Mouse (Mus musculus) heart, adult 8-10 months (tissue): ENCODE data around the gene Rbm6. TPM values are rescaled to one million over a fixed set of nuclear protein-coding genes. Genes with fewer than 3 reads are reported as not detected.
A peak's percentile ranks its signal among the peaks of the same experiment; 100 is the strongest.

Source experiments
- DNase-seq: peaks from one replicate; pipeline ENCODE4 v3.0.0; 2022; ENCODE audit warnings: low spot score
- total RNA-seq, 4 experiments: library from RNA; stranded (reverse); gene quantifications; 2 replicates each; pipeline ENCODE4 v1.2.4; 2022

Gene Rbm6
- total RNA-seq, 4 experiments from 2014 or later: 24.8 to 31.0 (median 27.6) TPM

DNA sequence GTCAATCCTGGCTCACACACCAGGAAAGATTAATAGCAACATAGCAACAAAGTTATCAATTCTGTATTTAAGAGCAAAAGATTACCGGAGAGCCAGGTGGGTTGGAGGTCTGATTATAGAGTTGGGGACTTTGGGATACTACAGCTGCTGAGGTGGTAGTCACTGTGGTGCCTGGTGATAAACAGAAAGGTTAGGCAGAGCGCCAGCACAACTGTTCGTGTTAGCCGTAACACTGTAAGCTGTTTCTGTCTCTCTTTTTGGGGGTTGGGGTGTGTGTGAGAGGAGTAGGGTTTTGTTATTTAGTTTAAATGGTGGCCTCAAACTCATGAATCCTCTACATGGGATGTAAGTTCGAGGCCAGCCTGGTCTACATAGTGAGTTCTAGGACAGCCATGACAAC, 122.7 kb downstream of the Rbm6 start:
- DNase-seq: no peak

DNA sequence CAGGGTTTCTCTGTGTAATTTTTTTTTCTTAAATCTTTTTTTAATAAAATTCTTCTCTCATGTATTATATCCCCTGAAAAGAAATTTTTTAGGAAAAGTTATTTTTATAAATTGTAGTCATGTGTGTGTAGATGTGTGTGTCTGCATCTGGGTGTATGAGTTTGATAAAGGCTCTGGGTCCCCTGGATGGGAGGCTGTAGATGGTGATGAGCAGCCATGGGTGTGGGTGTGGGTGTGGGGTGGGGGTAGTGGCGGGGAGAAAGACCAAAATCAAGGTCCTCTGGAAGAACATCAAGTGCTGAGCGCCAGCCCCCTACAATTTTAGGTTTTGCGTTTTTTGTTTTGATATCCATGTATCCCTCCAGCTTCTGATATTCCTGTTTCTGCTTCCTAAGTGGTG, 125.0 kb downstream of the Rbm6 start:
- DNase-seq: no peak

DNA sequence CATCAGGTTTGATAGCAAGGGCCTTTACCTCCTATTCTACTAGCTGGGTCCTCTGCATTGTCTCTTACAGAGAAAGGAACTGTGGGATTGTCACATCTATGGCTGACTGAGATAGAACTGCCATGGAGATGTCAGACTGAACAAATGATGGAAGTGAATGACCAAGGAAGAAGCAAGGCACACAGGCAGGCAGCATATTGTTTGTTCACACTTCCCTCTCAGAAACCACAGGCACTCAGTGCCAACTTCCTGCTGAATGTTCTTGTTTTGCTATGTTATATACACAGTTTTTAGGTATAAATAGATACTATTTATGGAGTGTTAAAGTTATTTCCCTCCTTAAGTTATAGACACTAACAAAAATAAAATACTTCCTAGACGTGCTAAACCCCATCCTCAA, 125.7 kb downstream of the Rbm6 start:
- no peak for DNase-seq

DNA sequence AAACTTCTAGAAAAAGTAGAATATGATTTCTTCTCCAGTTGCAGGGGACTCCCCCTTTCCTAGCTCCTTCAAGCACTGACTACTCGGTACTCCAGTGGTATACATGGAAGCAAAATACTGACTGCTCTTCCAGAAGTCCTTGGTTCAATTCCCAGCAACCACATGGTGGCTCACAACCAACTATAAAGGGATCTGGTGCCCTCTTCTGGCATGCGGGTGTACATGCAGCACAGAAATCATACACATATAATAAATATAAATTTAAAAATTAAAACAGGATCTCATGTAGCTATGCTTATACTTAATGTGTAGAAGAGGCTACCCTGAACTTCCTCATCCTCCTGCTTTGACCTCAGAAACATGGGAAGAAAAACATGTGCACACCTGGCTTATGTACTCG, 126.4 kb downstream of the Rbm6 start:
- DNase-seq: no peak

DNA sequence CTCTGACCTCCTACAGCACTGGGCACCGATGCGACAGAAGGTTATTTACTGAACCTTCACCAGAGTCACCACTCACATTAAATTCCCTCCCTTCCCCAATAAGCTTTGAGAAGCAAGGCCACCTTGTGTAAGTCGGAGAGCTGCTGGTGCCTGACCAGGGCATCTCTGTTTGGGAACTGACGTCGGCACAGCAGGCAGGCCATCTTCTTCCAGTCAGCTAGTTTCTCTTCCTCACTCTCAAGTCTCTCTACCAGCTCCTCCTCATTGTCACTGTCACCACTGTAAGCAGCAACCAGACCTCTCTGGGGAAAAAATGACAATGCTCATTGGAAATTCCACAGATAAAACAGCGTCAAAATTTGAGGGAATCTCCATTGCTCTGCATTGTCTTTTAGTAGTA, 129.0 kb downstream of the Rbm6 start:
- peak; percentile 28 for DNase-seq

DNA sequence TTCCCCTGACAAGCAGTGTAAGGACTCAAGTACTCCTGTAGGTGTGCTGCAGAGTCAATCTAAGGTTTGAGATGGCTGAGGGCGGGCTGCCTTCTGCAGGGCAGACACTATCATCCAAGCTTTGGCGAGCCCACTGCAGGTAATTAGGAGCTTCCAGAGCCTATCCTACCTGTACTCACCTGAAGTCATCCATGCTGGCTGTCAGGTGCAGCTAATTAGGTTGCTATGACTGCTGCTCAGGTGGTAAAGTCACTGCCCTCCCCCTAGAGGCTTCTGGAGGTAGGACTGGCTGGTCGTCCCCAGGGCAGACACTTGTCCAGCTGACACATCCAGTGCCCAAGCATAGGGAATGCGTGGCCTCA, 134.2 kb downstream of the Rbm6 start:
- DNase-seq: no peak

DNA sequence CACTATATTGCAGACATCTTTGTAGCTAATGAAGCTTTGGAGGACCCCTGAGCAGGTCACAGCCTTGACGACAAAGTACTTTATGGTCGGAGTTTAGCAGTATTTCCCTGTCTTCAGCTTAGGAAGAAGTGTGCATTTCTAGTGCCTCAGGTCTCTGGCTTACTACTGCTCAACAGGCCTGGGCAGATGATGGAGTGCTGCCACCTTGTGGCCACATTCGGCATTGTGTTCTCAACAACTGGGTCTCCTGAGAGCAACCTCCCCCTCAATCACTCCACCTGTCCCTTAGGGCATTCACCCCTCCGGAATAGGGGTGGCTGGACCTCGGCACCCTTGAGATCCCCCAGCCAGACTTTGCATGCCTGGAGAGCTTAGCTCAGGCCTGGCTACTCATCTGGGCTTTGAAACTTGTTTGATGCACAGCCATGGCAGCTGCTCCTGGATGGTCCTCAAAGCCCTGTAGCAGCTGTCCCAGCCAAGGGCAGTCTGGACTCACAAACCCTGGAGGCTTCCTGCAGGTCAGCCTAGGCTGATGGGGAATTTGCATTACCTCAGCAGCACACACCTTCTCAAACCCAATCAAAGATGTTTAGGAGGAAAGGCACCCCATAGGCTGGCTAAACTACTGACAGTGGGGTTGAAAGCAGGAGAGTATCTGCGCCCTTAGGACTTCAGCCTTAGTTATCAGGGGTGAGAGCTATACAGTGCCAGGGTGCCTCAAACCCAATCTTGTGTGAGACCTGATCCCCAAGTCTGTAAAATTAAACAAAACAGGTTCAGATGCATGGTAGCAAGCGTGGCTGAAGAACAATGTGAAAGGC, 134.8 kb downstream of the Rbm6 start:
- peak; percentile 84 for DNase-seq

DNA sequence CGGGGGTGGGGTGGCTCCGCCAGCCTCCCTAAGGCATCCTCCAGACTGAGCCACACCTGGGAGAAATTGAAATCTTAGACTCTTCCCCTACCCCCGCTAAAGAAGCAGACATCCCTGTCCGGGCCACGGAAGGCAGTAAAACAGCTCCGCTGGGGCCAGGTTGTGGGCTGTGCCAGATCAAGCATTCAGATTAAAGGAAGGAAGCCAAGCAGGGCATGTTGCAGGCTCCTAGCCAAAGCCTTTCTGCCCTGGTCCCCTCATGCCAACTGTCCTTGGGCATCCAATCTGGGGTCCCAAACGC, 136.9 kb downstream of the Rbm6 start:
- no peak for DNase-seq

DNA sequence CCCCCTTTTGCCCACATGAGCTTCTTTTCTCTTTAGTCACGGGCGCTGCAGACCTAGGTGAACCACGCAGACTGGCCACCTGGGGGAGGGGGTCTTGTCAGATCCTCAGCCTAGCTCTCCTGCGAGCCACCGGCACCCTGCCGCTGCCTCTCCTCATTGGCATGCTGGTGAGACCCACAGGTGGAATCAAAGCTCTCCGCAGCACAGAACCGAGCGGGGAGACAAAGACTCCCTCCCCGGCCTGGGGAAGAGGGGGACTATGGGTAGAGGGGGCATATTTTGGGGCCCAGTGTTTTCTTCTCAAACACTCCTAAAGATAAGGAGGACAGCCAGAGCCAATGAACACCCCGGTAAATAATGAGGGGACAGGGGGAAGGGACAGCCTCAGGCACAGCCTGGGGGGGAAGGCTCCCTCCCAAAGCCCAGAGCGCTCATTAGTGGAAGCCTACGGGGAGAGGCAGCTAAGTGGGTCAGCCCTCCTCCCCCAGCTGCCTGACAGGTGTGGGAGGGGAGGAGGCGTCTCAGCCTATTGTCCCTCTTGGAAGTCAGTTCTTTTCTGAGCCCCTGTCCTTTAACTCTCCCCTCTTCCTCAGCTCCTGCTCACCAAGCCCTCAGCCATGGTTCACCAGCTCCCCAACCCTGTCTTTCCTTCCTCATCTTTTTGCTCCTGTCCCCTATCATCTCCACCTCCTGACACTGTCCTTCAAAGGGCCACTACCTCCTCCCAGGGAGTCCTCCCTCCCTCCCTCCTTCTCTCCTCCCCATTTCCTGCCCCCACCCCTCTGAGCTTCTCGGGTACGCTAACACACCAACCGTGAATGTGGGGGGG, 137.5 kb downstream of the Rbm6 start:
- no peak for DNase-seq

DNA sequence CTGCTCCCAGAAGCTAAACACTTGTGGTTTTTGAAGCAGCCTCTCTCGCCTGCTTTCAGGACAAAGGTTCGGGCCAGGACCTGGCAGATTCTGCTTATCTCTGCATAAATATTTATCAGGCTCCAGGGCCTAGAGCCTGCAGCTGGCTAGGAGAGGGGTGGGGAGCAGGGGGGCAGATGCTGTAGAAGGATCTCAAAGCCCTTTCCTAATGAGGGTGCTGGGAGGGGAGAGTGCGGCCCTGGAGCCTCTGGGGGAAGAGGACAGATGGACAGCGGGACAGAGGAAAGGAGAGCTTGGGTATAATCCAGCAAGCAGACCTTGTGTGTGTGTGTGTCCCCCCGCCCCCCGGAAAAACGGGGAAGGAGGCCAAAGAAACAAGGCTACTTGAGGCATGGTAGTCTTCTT, 138.5 kb downstream of the Rbm6 start:
- DNase-seq: no peak

DNA sequence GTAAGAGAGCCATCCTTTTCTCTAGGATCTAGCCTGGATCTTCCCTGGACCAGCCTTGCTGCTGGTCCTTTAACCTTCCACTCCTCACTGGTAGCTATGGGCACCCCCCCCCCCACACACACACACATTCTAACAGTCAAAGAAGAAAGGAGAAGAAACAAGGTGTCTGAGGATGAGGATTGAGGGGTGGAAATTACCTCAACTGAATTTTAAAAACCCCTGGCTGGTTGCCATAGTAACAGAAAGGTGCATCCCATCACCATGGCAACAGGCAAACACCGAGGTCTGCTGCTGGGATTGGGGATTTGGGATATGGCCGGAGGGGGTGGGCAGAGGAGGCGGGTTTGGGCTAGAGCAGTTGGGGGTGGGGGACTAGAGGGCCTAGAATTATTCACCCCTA, 143.3 kb downstream of the Rbm6 start:
- DNase-seq: no peak

DNA sequence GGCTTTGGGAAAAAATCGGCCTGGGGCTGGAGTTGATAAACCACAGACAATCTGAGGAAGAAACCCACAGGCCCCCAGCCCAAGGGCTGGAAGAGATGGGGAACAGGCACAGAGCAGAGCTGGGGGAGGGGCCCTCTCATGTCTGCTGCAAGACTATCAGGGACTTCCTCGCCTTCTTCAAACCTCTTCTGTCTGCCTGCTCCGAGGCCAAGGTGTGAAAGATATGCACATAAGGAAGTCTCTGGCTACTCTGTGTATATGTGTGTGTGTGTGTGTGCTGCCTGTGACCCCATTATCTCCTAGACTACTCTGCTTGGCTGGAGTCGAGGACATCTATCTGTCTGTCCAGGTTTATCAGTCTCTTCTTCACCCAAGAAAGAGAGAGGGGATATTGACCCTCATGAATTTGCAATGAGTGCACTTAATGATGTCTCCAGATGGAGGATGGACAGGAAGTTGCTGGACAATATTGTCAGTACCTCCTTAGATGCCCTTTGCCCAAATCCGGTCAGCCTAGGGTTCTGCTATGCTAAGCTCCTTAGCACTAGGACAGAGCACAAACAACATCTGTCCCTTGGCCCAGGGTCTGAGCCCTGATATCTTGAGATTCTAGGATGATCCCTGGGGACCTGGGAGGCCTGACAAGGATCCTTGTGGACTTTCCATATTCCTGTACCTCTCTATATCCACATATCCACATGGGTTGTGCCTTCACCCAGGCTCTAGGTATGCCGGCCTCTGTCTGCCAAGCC, 143.9 kb downstream of the Rbm6 start:
- DNase-seq: no peak

DNA sequence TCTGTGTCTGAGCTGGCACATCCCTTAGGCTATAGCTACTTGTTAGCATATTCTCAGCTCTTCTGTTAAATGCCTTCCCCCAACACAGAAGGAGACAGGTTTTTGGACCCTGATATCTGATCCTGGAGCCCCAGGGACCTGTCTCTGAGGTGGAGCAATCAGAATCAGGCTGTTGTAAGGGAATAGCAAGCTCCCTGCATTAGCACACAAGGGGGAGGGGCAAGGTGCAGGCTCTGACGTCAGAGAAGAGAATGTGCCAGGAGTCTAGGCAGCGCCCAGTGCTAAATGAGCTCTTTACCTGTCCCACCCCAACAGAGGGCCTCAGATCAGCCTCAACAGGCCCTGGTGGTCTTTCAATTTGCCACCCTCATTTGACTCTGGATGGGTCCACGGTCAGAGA, 146.0 kb downstream of the Rbm6 start:
- no peak for DNase-seq

DNA sequence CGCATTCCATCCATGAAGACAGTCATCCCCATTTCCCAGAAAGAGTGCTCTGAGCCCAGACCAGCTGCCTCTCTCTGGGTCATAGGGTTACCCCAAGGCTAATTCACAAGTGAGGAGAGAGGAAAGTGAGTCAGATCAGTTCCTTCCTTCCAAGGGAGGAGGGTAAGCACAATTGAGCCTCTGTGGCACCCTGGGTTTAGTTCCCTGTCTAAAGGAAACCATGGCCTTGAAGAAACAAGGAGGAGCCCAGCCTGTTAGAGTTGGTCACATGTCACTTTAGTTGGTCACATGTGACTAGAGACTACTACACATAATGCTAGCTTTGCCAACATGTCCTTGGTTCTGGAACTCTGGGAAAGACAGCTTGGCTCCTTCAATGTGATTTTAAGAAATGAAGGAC, 148.2 kb downstream of the Rbm6 start:
- peak; percentile 41 for DNase-seq

DNA sequence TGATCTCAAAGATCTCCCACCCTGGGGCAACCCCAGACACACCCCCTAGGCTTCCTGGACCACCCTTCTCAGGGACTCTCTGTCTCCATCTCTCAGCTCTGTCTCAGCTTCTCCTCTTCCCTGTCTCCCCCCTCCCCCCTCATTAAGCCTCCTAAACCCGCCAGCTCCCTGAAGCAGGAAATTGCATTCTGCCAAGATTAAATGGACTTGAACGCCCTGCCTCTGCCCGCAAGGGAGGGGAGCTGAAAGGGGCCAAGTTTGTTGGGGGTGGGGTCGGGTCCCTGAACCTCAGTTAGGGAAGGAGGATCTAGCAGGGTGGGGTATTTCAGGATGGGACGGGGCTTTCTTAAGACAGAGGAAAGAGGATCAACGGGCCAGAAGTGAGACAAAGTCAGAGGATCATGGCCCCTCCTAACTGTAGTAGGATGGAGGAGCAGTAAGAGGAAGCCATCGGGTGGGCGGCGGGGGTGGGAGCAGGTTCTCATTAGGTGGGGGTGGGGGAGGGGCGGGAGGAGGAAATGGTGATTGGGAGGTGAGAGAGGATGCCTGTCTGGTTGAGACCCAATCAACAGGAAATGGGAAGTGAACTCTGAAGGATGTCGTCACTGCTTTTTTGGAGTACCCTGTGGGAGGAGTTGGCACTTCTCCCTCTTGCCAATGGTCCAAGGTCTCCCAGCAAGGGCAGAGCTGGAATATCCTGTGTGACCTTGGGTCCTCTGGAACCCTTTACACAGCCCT, 149.1 kb downstream of the Rbm6 start:
- peak; percentile 77 for DNase-seq

Other genes starting within 250 kb of the Rbm6 start
- gene Gnai2, start 237.9 kb downstream of the Rbm6 start, total RNA-seq: 100 to 1,000 TPM; 227 to 299 (median 259) TPM
- gene Slc38a3, start 203.7 kb downstream of the Rbm6 start, total RNA-seq: 10 to 100 TPM; 62.8 to 91.0 (median 81.6) TPM
- gene Gnat1, start 193.5 kb downstream of the Rbm6 start, total RNA-seq: not detected
- 10 to 100 TPM; 11.9 to 16.5 (median 14.3) TPM for gene Sema3f, start 162.8 kb downstream of the Rbm6 start, total RNA-seq
- gene Rbm5, start 102.2 kb downstream of the Rbm6 start, total RNA-seq: 10 to 100 TPM; 34.0 to 45.4 (median 39.7) TPM
- 10 to 100 TPM; 10.8 to 12.2 (median 11.9) TPM for gene Mon1a, start 14.9 kb upstream of the Rbm6 start, total RNA-seq
- 1 to 10 TPM; 1.3 to 3.7 (median 2.1) TPM for gene Mst1r, start 33.6 kb upstream of the Rbm6 start, total RNA-seq
- gene Actl11, start 55.2 kb upstream of the Rbm6 start, total RNA-seq: not detected
- under 1 TPM in 2 of 4 experiments, not detected in 2; 0.16 to 0.66 TPM for gene Camkv, start 62.4 kb upstream of the Rbm6 start, total RNA-seq
- gene Traip, start 76.9 kb upstream of the Rbm6 start, total RNA-seq: 1 to 10 TPM in 1 of 4 experiments, under 1 TPM in 3; 0.33 to 1.6 (median 0.80) TPM
- 10 to 100 TPM in 3 of 4 experiments, 1 to 10 TPM in 1; 8.8 to 20.8 (median 13.5) TPM for gene Uba7, start 102.3 kb upstream of the Rbm6 start, total RNA-seq
- gene Gm20661, start 109.8 kb upstream of the Rbm6 start, total RNA-seq: under 1 TPM in 1 of 4 experiments, not detected in 3; 0.25 TPM
- gene Inka1, start 112.6 kb upstream of the Rbm6 start, total RNA-seq: 1 to 10 TPM; 6.0 to 9.5 (median 9.0) TPM
- gene Cdhr4, start 119.3 kb upstream of the Rbm6 start, total RNA-seq: under 1 TPM in 3 of 4 experiments, not detected in 1; 0.17 to 0.41 (median 0.19) TPM
- not detected for gene Gm20662, start 123.1 kb upstream of the Rbm6 start, total RNA-seq
- 10 to 100 TPM; 32.4 to 54.1 (median 41.1) TPM for gene Ip6k1, start 129.3 kb upstream of the Rbm6 start, total RNA-seq
- gene Gmppb, start 176.0 kb upstream of the Rbm6 start, total RNA-seq: 1 to 10 TPM; 7.3 to 9.6 (median 9.0) TPM
- gene Amigo3, start 179.9 kb upstream of the Rbm6 start, total RNA-seq: 1 to 10 TPM; 1.3 to 3.1 (median 1.6) TPM
- gene Mst1, start 207.2 kb upstream of the Rbm6 start, total RNA-seq: under 1 TPM in 1 of 4 experiments, not detected in 3; 0.14 TPM
- gene Rnf123, start 210.1 kb upstream of the Rbm6 start, total RNA-seq: 100 to 1,000 TPM; 103 to 132 (median 110) TPM
- gene Apeh, start 221.4 kb upstream of the Rbm6 start, total RNA-seq: 10 to 100 TPM; 38.5 to 49.0 (median 44.9) TPM